Mouse (Mus musculus) lung, adult 2 months (tissue): ENCODE results near the gene Gm4756.

Experiments
- CTCF ChIP-seq: fragments of 200-500 bp; IDR thresholded peaks from 2 replicates; pipeline ENCODE4 v1.5.1; 2011; ENCODE audit warnings: mild to moderate bottlenecking, low read length, control low read depth; ENCODE audit not compliant: insufficient read depth
- POLR2A ChIP-seq: fragments of 200-500 bp; IDR thresholded peaks from 2 replicates; pipeline ENCODE4 v1.6.1; 2011; ENCODE audit warnings: low read depth, mild to moderate bottlenecking, control low read depth, low read length, borderline replicate concordance; ENCODE audit errors: extremely low read depth

DNA sequence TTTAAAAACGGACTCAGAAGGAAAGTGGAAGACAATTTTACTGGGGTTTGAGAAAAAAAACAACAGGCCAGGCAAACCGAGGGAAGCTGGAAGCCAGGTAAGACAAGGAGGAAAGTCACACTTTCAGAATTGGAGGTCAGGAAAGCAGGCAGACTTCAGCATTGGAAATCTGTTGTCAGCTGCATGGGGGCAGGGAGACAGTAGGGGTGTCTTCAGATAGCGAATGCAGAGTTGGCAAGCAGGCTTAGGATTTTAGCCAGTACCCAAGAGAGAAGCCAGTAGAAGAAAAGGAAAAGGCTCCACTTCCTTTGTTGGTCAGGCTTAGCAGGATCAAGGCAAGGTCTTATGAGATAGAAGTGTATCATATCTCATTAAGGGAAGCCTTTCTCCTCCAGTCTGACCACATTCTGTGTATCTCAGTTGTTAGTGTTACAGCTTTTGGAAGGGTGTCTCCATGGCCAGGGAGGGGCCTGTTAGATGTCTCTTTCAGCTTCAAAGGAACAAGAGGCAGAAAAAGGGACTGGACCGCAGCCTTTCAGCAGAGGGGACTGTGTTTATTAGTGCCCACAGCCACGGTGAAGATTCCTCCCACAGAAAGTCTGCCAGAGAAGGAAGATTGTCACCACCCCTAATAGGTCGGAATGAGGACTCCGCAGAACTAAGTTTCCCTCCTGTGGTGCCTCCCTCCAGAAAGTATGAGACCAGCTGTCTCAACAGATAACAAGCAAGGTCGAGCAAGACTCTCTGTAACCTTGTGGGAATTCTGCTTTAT is 33.2 kb upstream of the Gm4756 start:
- no peak for TF ChIP-seq POLR2A
- TF ChIP-seq CTCF: no peak
